Mouse (Mus musculus): ENCODE measurements around the gene Ganab. TPM values are rescaled to one million over a fixed set of nuclear protein-coding genes. Genes with fewer than 3 reads are reported as not detected.

Gene Ganab
- polyA plus RNA-seq, 1 experiment from 2014 or later: 78.7 TPM

GRCm38 (mm10) chr19:8952241-8952640, 54.4 kb downstream of the Ganab start:
- Histone ChIP-seq H3K36me3 (peaks cover 73% of the 10 kb centered on the region), H3K4me1 (replicated peaks) (peaks cover 16% of the 10 kb centered on the region), H3K9ac (no peak overlapping the region; the same call in 1 of the 2 replicates), H3K9me3 (replicated peaks) (no peaks in the 10 kb centered on the region), H3K27me3 (replicated peaks) (no peaks in the 10 kb centered on the region), H3K4me2 (0 out of 2 replicates have a peak overlapping the region, but pooled peaks have one; percentile 81), H3K4me3 (no peak overlapping the region), H3K27ac (ENCODE audit: poor library complexity, severe bottlenecking) (no peak overlapping the region)
- WGBS: 88% methylated on average over 9 of the region's 9 CpGs
- no peak for ATAC-seq (ENCODE audit: insufficient number of reproducible peaks, low FRiP score)

- Histone ChIP-seq H3K27ac (ENCODE audit: poor library complexity, severe bottlenecking) (peak within 1 kb of the TSS; percentile 76), H3K36me3 (peaks cover 71% of the 10 kb centered on the region), H3K27me3 (replicated peaks) (no peaks in the 10 kb centered on the region), H3K9me3 (replicated peaks) (no peaks in the 10 kb centered on the region), H3K4me3 (peak within 1 kb of the TSS; percentile 87), H3K4me1 (replicated peaks) (peaks cover 16% of the 10 kb centered on the region), H3K9ac (peak within 1 kb of the TSS; percentile 86), H3K4me2 (peak within 1 kb of the TSS; percentile 81)
- ATAC-seq (ENCODE audit: insufficient number of reproducible peaks, low FRiP score): peak; percentile 90
- 1% methylated on average over 46 of the region's 46 CpGs for WGBS
Observed at GRCm38 (mm10) chr19:8953135-8954039, 55.5 kb downstream of the Ganab start, which contains the start of gene Tut1. Gene Tut1, plus strand, starts transcription at chr19:8953847.

GRCm38 (mm10) chr19:8954171-8954570, 56.3 kb downstream of the Ganab start:
- 10% methylated on average over 9 of the region's 9 CpGs for WGBS
- Histone ChIP-seq H3K27ac (ENCODE audit: poor library complexity, severe bottlenecking) (peak overlapping the region; percentile 65), H3K4me3 (peak overlapping the region; percentile 87), H3K9ac (peak overlapping the region; percentile 86), H3K9me3 (replicated peaks) (no peaks in the 10 kb centered on the region), H3K4me2 (peak overlapping the region; percentile 81), H3K27me3 (replicated peaks) (no peaks in the 10 kb centered on the region), H3K4me1 (replicated peaks) (peaks cover 16% of the 10 kb centered on the region), H3K36me3 (peaks cover 69% of the 10 kb centered on the region)
- no peak for ATAC-seq (ENCODE audit: insufficient number of reproducible peaks, low FRiP score)

- H3K4me1 ChIP-seq (replicated peaks): peaks cover 12% of the 10 kb centered on the region
- no peak overlapping the region for H3K4me3 ChIP-seq
- no peaks in the 10 kb centered on the region for H3K27me3 ChIP-seq (replicated peaks)
- WGBS: 81% methylated on average over 2 of the region's 2 CpGs
- H3K9ac ChIP-seq: no peak overlapping the region
- no peak for ATAC-seq (ENCODE audit: insufficient number of reproducible peaks, low FRiP score)
- no peak overlapping the region for H3K27ac ChIP-seq (ENCODE audit: poor library complexity, severe bottlenecking)
- H3K4me2 ChIP-seq: no peak overlapping the region
- H3K36me3 ChIP-seq: peaks cover 83% of the 10 kb centered on the region
- H3K9me3 ChIP-seq (replicated peaks): no peaks in the 10 kb centered on the region
Observed at GRCm38 (mm10) chr19:8962256-8962655, 64.4 kb downstream of the Ganab start.

DNA sequence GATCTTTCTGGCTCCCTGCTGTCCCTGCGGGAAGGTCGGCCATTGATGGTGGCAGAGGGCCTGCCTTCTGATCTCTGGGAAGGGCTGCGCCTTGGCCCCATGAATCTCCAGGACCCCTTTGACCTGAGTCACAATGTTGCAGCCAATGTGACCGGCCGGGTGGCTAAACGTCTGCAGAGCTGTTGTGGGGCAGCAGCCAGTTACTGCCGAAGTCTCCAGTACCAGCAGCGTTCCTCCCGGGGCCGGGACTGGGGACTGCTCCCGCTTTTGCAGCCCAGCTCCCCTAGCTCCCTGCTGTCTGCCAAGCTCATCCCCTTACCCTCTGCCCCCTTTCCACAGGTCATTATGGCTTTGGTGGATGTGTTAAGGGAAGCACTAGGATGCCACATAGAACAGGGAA, 67.2 kb downstream of the Ganab start:
- Histone ChIP-seq H3K36me3 (peaks cover 75% of the 10 kb centered on the region), H3K27ac (ENCODE audit: poor library complexity, severe bottlenecking) (no peak overlapping the region)

DNA sequence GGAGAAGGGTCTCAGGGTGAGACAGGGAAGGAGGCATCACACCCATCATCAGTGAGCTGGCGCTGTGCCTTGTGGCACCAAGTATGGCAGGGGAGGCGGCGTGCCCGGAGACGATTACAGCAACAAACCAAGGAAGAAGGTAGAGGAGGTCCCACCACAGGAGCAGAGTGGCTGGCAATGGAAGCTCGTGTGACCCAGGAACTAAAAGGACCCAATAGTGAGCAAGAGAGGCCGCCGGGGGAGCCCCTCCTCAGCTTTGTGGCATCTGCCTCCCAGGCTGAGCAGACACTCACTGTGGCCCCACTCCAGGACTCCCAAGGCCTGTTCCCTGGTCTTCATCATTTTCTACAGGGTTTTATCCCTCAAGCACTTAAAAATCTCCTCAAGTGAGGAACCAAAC, 67.9 kb downstream of the Ganab start:
- peak overlapping the region; percentile 89 for H3K4me3 ChIP-seq
- H3K9me3 ChIP-seq (replicated peaks): no peaks in the 10 kb centered on the region
- H3K36me3 ChIP-seq: peaks cover 75% of the 10 kb centered on the region
- no peak for ATAC-seq (ENCODE audit: insufficient number of reproducible peaks, low FRiP score)
- H3K9ac ChIP-seq: peak overlapping the region; percentile 72
- H3K4me2 ChIP-seq: peak overlapping the region; percentile 75
- peaks cover 23% of the 10 kb centered on the region for H3K4me1 ChIP-seq (replicated peaks)
- H3K27ac ChIP-seq (ENCODE audit: poor library complexity, severe bottlenecking): peak overlapping the region; percentile 92
- WGBS: 73% methylated on average over 8 of the region's 8 CpGs
- H3K27me3 ChIP-seq (replicated peaks): no peaks in the 10 kb centered on the region

More for the DNA sequence above, 67.2 kb downstream of the Ganab start:
- Histone ChIP-seq H3K4me3 (no peak overlapping the region), H3K9me3 (replicated peaks) (no peaks in the 10 kb centered on the region), H3K4me1 (replicated peaks) (peaks cover 23% of the 10 kb centered on the region), H3K27me3 (replicated peaks) (no peaks in the 10 kb centered on the region), H3K4me2 (no peak overlapping the region), H3K9ac (peak overlapping the region; percentile 72; the same call in 1 of the 2 replicates)
- WGBS: 89% methylated on average over 11 of the region's 11 CpGs
- ATAC-seq (ENCODE audit: insufficient number of reproducible peaks, low FRiP score): no peak

GRCm38 (mm10) chr19:8966198-8966589, 68.3 kb downstream of the Ganab start:
- Histone ChIP-seq H3K27ac (ENCODE audit: poor library complexity, severe bottlenecking) (peak overlapping the region; percentile 92), H3K27me3 (replicated peaks) (no peaks in the 10 kb centered on the region), H3K36me3 (peaks cover 75% of the 10 kb centered on the region), H3K4me3 (peak overlapping the region; percentile 89), H3K4me1 (replicated peaks) (peaks cover 23% of the 10 kb centered on the region), H3K9ac (peak overlapping the region; percentile 72), H3K9me3 (replicated peaks) (no peaks in the 10 kb centered on the region), H3K4me2 (peak overlapping the region; percentile 75)
- no peak for ATAC-seq (ENCODE audit: insufficient number of reproducible peaks, low FRiP score)
- 35% methylated on average over 5 of the region's 5 CpGs for WGBS

Small RNAs within 50 kb of the gene (microRNA-seq; reads per million reads assigned to microRNA genes)
- gene Mir5136: not detected

Other genes with a start within 250 kb of the Ganab start
- 0.05 TPM in 1 of 2 replicates, not detected in the other for gene Chrm1, start 234.3 kb upstream of the Ganab start, polyA plus RNA-seq (2016; fragmentation: Nextera tagmentation; extraction: Ambion mirVana)
- gene Slc3a2, start 174.7 kb upstream of the Ganab start, polyA plus RNA-seq (2016; fragmentation: Nextera tagmentation; extraction: Ambion mirVana): 87.6 and 88.9 TPM in 2 replicates
- 48.9 and 52.9 TPM in 2 replicates for gene Wdr74, start 162.2 kb upstream of the Ganab start, polyA plus RNA-seq (2016; fragmentation: Nextera tagmentation; extraction: Ambion mirVana)
- gene 1700092M07Rik, start 157.4 kb upstream of the Ganab start, polyA plus RNA-seq (2016; fragmentation: Nextera tagmentation; extraction: Ambion mirVana): 1.8 and 2.8 TPM in 2 replicates
- 86.1 and 88.1 TPM in 2 replicates for gene Stx5a, start 156.7 kb upstream of the Ganab start, polyA plus RNA-seq (2016; fragmentation: Nextera tagmentation; extraction: Ambion mirVana)
- 135 and 149 TPM in 2 replicates for gene Nxf1, start 141.0 kb upstream of the Ganab start, polyA plus RNA-seq (2016; fragmentation: Nextera tagmentation; extraction: Ambion mirVana)
- gene Tmem223, start 127.1 kb upstream of the Ganab start, polyA plus RNA-seq (2016; fragmentation: Nextera tagmentation; extraction: Ambion mirVana): 145 and 146 TPM in 2 replicates
- 49.7 and 51.9 TPM in 2 replicates for gene Tmem179b, start 123.6 kb upstream of the Ganab start, polyA plus RNA-seq (2016; fragmentation: Nextera tagmentation; extraction: Ambion mirVana)
- gene Taf6l, start 111.7 kb upstream of the Ganab start, polyA plus RNA-seq (2016; fragmentation: Nextera tagmentation; extraction: Ambion mirVana): 22.5 and 23.3 TPM in 2 replicates
- gene Polr2g, start 99.5 kb upstream of the Ganab start, polyA plus RNA-seq (2016; fragmentation: Nextera tagmentation; extraction: Ambion mirVana): 137 and 145 TPM in 2 replicates
- 3.8 and 4.1 TPM in 2 replicates for gene Zbtb3, start 95.5 kb upstream of the Ganab start, polyA plus RNA-seq (2016; fragmentation: Nextera tagmentation; extraction: Ambion mirVana)
- 36.3 and 37.0 TPM in 2 replicates for gene Ttc9c, start 78.7 kb upstream of the Ganab start, polyA plus RNA-seq (2016; fragmentation: Nextera tagmentation; extraction: Ambion mirVana)
- 3.8 TPM in 2 replicates for gene Hnrnpul2, start 78.1 kb upstream of the Ganab start, polyA plus RNA-seq (2016; fragmentation: Nextera tagmentation; extraction: Ambion mirVana)
- not detected in 2 replicates for gene AC129217.1, start 68.3 kb upstream of the Ganab start, polyA plus RNA-seq (2016; fragmentation: Nextera tagmentation; extraction: Ambion mirVana)
- gene Bscl2, start 60.6 kb upstream of the Ganab start, polyA plus RNA-seq (2016; fragmentation: Nextera tagmentation; extraction: Ambion mirVana): 41.0 and 41.1 TPM in 2 replicates
- gene Gng3, start 58.9 kb upstream of the Ganab start, polyA plus RNA-seq (2016; fragmentation: Nextera tagmentation; extraction: Ambion mirVana): 2.5 and 2.9 TPM in 2 replicates
- 0.77 and 0.78 TPM in 2 replicates for gene Lrrn4cl, start 47.3 kb upstream of the Ganab start, polyA plus RNA-seq (2016; fragmentation: Nextera tagmentation; extraction: Ambion mirVana)
- 138 and 142 TPM in 2 replicates for gene Ubxn1, start 26.6 kb upstream of the Ganab start, polyA plus RNA-seq (2016; fragmentation: Nextera tagmentation; extraction: Ambion mirVana)
- 52.7 and 60.6 TPM in 2 replicates for gene Uqcc3, start 17.1 kb upstream of the Ganab start, polyA plus RNA-seq (2016; fragmentation: Nextera tagmentation; extraction: Ambion mirVana)
- gene Lbhd1, start 14.3 kb upstream of the Ganab start, polyA plus RNA-seq (2016; fragmentation: Nextera tagmentation; extraction: Ambion mirVana): 61.5 and 66.4 TPM in 2 replicates
- not detected in 2 replicates for gene Gm49403, start 14.1 kb upstream of the Ganab start, polyA plus RNA-seq (2016; fragmentation: Nextera tagmentation; extraction: Ambion mirVana)
- 64.2 and 64.5 TPM in 2 replicates for gene 1810009A15Rik, start 9.2 kb upstream of the Ganab start, polyA plus RNA-seq (2016; fragmentation: Nextera tagmentation; extraction: Ambion mirVana)
- gene Gm49416, start 9.1 kb upstream of the Ganab start, polyA plus RNA-seq (2016; fragmentation: Nextera tagmentation; extraction: Ambion mirVana): not detected in 2 replicates
- 28.9 and 30.1 TPM in 2 replicates for gene Ints5, start 5.1 kb upstream of the Ganab start, polyA plus RNA-seq (2016; fragmentation: Nextera tagmentation; extraction: Ambion mirVana)
- 46.6 and 46.8 TPM in 2 replicates for gene B3gat3, start 22.3 kb downstream of the Ganab start, polyA plus RNA-seq (2016; fragmentation: Nextera tagmentation; extraction: Ambion mirVana)
- gene Rom1, start 31.3 kb downstream of the Ganab start, polyA plus RNA-seq (2016; fragmentation: Nextera tagmentation; extraction: Ambion mirVana): 2.4 and 2.5 TPM in 2 replicates
- 13.3 and 13.5 TPM in 2 replicates for gene Eml3, start 31.5 kb downstream of the Ganab start, polyA plus RNA-seq (2016; fragmentation: Nextera tagmentation; extraction: Ambion mirVana)
- gene Mta2, start 43.8 kb downstream of the Ganab start, polyA plus RNA-seq (2016; fragmentation: Nextera tagmentation; extraction: Ambion mirVana): 106 and 115 TPM in 2 replicates
- gene Tut1, start 55.8 kb downstream of the Ganab start, polyA plus RNA-seq (2016; fragmentation: Nextera tagmentation; extraction: Ambion mirVana): 17.1 and 19.4 TPM in 2 replicates
- gene Eef1g, start 69.0 kb downstream of the Ganab start, polyA plus RNA-seq (2016; fragmentation: Nextera tagmentation; extraction: Ambion mirVana): 281 and 282 TPM in 2 replicates
- gene Ahnak, start 91.2 kb downstream of the Ganab start, polyA plus RNA-seq (2016; fragmentation: Nextera tagmentation; extraction: Ambion mirVana): 26.0 and 27.1 TPM in 2 replicates
- gene Scgb1a1, start 189.9 kb downstream of the Ganab start, polyA plus RNA-seq (2016; fragmentation: Nextera tagmentation; extraction: Ambion mirVana): not detected in 2 replicates
- gene Asrgl1, start 237.6 kb downstream of the Ganab start, polyA plus RNA-seq (2016; fragmentation: Nextera tagmentation; extraction: Ambion mirVana): 11.3 and 14.1 TPM in 2 replicates

Measured in heart, embryonic 12.5 days (tissue).